Mouse (Mus musculus) heart, postnatal 0 days (tissue): ENCODE measurements around the gene Gltpd2.

ENCODE experiments used
- CTCF ChIP-seq: IDR thresholded peaks from 2 replicates; pipeline ENCODE4 v1.5.1; 2016; ENCODE audit warnings: antibody characterized with exemption, control low read depth, low read depth
- EP300 ChIP-seq: IDR thresholded peaks from 2 replicates; pipeline ENCODE4 v1.6.1; 2016; ENCODE audit warnings: antibody characterized with exemption, low read depth

GRCm38 (mm10) chr11:70506962-70507515 lies 12.0 kb upstream of the Gltpd2 start:
- TF ChIP-seq CTCF (no peak), EP300 (no peak)
